Mouse (Mus musculus) midbrain, embryonic 16.5 days (tissue): Measurements from ENCODE around the gene Mtor. TPM values are rescaled to one million over a fixed set of nuclear protein-coding genes. Genes with fewer than 3 reads are reported as not detected.
A peak's percentile ranks its signal among the peaks of the same experiment; 100 is the strongest.

Experiments
- ATAC-seq: fragments of 200-750 bp; cut with Nextera tagmentation; 2 replicates; pipeline ENCODE4 v1.8.0; 2017; ENCODE audit warnings: moderate TSS enrichment
- H3K27ac ChIP-seq: fragments of 300-500 bp; sonication (generic); 2 replicates; pipeline ENCODE4 v1.5.1; 2014; ENCODE audit warnings: mild to moderate bottlenecking, low read length, mixed read lengths
- H3K27me3 ChIP-seq: fragments of 300-500 bp; sonication (generic); 2 replicates; pipeline ENCODE4 v1.6.1; 2014; ENCODE audit warnings: low read depth, low read length, mixed read lengths; ENCODE audit not compliant: control insufficient read depth, insufficient read depth
- H3K36me3 ChIP-seq: fragments of 300-500 bp; sonication (generic); 2 replicates; pipeline ENCODE4 v1.6.1; 2014; ENCODE audit warnings: mild to moderate bottlenecking, low read length, moderate library complexity, mixed read lengths; ENCODE audit not compliant: control insufficient read depth, insufficient read depth
- H3K4me1 ChIP-seq: fragments of 300-500 bp; sonication (generic); 2 replicates; pipeline ENCODE4 v1.6.1; 2014; ENCODE audit warnings: mild to moderate bottlenecking, low read length, mixed read lengths; ENCODE audit not compliant: control insufficient read depth, insufficient read depth
- H3K4me2 ChIP-seq: fragments of 300-500 bp; sonication (generic); 2 replicates; pipeline ENCODE4 v1.6.1; 2014; ENCODE audit warnings: mild to moderate bottlenecking, low read length, mixed read lengths
- H3K4me3 ChIP-seq: fragments of 300-500 bp; sonication (generic); 2 replicates; pipeline ENCODE4 v1.5.1; 2014; ENCODE audit warnings: low read depth, mild to moderate bottlenecking, low read length, moderate library complexity, mixed read lengths
- H3K9ac ChIP-seq: fragments of 300-500 bp; sonication (generic); 2 replicates; pipeline ENCODE4 v1.6.1; 2014; ENCODE audit warnings: low read depth, low read length, mixed read lengths
- H3K9me3 ChIP-seq: fragments of 300-500 bp; sonication (generic); replicated peaks from 2 replicates; pipeline ENCODE4 v1.6.1; 2014; ENCODE audit warnings: mild to moderate bottlenecking, low read length, mixed read lengths; ENCODE audit not compliant: control insufficient read depth, poor library complexity, severe bottlenecking
- WGBS: fragments of 180-500 bp; shearing (Covaris S2); extraction: QIAGEN DNeasy Blood & Tissue Kit; methylation state at CpG from one replicate; pipeline ENCODE4 v1.1.7; 2014; 5-methylcytosine and 5-hydroxymethylcytosine counted together
- polyA plus RNA-seq: library from polyadenylated mRNA; unstranded; fragments of >200 nt; fragmentation: Nextera tagmentation; extraction: Ambion mirVana; gene quantifications from 2 replicates; pipeline ENCODE4 v1.2.1, GENCODE M21; 2015

The Mtor gene
- polyA plus RNA-seq, 1 experiment from 2014 or later: 23.0 TPM

DNA sequence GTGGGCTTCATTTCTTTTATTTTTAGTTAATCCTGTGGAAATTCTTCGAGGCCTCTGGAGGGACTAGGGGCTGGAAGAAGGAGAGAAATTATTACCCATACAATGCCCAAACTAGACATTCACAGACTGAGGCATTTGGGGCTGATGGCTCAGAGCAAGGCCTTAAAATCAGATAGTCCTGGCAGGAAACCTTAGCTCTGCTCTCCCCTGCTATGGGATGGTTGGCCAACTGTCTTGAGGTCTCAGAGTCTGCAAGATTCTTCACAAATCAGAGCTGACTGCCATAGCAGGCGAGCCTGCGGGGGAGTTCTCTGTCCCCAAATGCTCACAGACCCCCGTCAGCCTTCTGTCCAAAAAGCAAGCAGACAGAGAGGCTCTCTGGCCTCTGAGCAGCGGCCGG, 30.9 kb upstream of the Mtor start:
- Histone ChIP-seq H3K9me3 (no peaks in the 10 kb centered on the region), H3K9ac (peak overlapping the region; percentile 51), H3K4me3 (no peak overlapping the region), H3K4me1 (peaks cover 23% of the 10 kb centered on the region), H3K36me3 (no peaks in the 10 kb centered on the region), H3K4me2 (no peak overlapping the region), H3K27me3 (no peaks in the 10 kb centered on the region), H3K27ac (peak overlapping the region; percentile 72)
- no peak for ATAC-seq
- WGBS: 22% methylated on average over 6 of the region's 6 CpGs

GRCm38 (mm10) chr4:148426950-148427850, 21.2 kb upstream of the Mtor start:
- Histone ChIP-seq H3K9ac (peak overlapping the region; percentile 18; the same call in 1 of the 2 replicates), H3K27me3 (no peaks in the 10 kb centered on the region), H3K4me2 (no peak overlapping the region), H3K27ac (no peak overlapping the region), H3K36me3 (no peaks in the 10 kb centered on the region), H3K9me3 (no peaks in the 10 kb centered on the region), H3K4me3 (no peak overlapping the region), H3K4me1 (peaks cover 10% of the 10 kb centered on the region)
- ATAC-seq: no peak
- 73% methylated on average over 10 of the region's 10 CpGs for WGBS

GRCm38 (mm10) chr4:148428544-148428943, 19.9 kb upstream of the Mtor start:
- 79% methylated on average over 5 of the region's 5 CpGs for WGBS
- H3K9ac ChIP-seq: no peak overlapping the region

DNA sequence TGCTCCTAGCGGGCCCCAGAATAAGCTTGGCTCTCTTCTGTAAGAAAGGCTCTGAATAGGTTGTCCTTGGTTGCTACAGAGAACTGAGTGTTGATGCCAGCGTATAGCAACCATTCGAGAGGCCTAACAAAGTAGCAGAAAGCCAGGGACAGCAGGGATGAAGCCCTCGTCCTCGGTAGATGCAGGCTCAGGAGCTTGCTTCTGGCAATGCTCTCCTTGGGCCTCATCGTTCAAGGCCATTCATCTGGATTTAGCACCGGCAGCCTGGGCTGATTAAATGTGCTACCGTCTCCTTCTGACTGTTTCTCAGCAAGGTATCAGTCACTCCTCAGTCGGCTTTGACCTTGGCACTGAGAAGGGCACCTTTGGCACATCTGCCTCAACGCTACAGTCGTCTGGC, 19.3 kb upstream of the Mtor start:
- no peaks in the 10 kb centered on the region for H3K36me3 ChIP-seq
- H3K9ac ChIP-seq: no peak overlapping the region
- WGBS: 74% methylated on average over 11 of the region's 11 CpGs
- no peak overlapping the region for H3K4me3 ChIP-seq
- no peak for ATAC-seq
- H3K27me3 ChIP-seq: no peaks in the 10 kb centered on the region
- H3K9me3 ChIP-seq: no peaks in the 10 kb centered on the region
- H3K4me1 ChIP-seq: peaks cover 10% of the 10 kb centered on the region
- no peak overlapping the region; the same call in 1 of the 2 replicates for H3K27ac ChIP-seq
- H3K4me2 ChIP-seq: no peak overlapping the region

More at GRCm38 (mm10) chr4:148428544-148428943, 19.9 kb upstream of the Mtor start:
- H3K27me3 ChIP-seq: no peaks in the 10 kb centered on the region
- ATAC-seq: no peak
- peaks cover 10% of the 10 kb centered on the region for H3K4me1 ChIP-seq
- no peaks in the 10 kb centered on the region for H3K9me3 ChIP-seq
- H3K36me3 ChIP-seq: no peaks in the 10 kb centered on the region
- H3K4me2 ChIP-seq: no peak overlapping the region
- peak overlapping the region; percentile 33; the same call in 1 of the 2 replicates for H3K27ac ChIP-seq
- no peak overlapping the region for H3K4me3 ChIP-seq

GRCm38 (mm10) chr4:148429686-148430085, 18.7 kb upstream of the Mtor start:
- H3K9me3 ChIP-seq: no peaks in the 10 kb centered on the region
- H3K27ac ChIP-seq: no peak overlapping the region
- no peak overlapping the region for H3K4me2 ChIP-seq
- ATAC-seq: 0 out of 2 replicates have a peak, but pooled peaks have one; percentile 50
- no peak overlapping the region for H3K4me3 ChIP-seq
- peaks cover 10% of the 10 kb centered on the region for H3K4me1 ChIP-seq
- WGBS: 23% methylated on average over 6 of the region's 6 CpGs
- no peaks in the 10 kb centered on the region for H3K27me3 ChIP-seq
- H3K9ac ChIP-seq: no peak overlapping the region
- H3K36me3 ChIP-seq: no peaks in the 10 kb centered on the region

DNA sequence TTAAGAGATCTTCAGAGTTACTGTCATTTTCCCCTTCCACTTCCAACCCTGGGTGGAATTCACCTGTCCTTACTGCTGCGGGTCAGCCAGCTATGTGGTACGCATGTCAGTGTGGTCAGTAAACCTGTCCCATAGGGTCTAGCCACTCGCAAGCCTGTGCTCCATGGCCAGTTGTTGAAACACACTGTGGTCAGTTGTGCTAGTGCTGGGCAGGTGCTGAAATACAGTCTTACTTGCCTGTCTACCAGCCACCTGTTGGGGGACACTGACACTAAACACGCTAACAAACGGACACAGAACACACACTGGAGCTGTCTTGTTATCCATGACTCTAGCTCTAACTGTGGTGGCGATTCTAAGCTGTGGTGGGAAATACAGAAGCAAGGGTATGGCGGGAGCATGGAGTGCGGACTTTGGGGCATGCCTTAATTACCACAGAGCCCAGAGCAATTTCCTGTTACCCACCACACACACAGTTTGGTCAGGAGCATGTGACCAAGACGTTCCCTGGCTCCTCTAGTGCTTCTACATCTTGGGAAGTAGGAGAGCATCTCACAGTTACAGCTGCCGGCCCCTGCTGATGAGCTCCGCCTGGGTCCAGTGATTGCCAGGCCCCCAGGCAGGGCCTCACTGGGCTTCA, 17.4 kb upstream of the Mtor start:
- Histone ChIP-seq H3K4me1 (peaks cover 12% of the 10 kb centered on the region), H3K27me3 (no peaks in the 10 kb centered on the region), H3K9me3 (no peaks in the 10 kb centered on the region), H3K27ac (no peak overlapping the region), H3K9ac (no peak overlapping the region), H3K4me3 (no peak overlapping the region), H3K4me2 (no peak overlapping the region), H3K36me3 (no peaks in the 10 kb centered on the region; the same call in 1 of the 2 replicates)
- 88% methylated on average over 11 of the region's 11 CpGs for WGBS
- no peak for ATAC-seq

DNA sequence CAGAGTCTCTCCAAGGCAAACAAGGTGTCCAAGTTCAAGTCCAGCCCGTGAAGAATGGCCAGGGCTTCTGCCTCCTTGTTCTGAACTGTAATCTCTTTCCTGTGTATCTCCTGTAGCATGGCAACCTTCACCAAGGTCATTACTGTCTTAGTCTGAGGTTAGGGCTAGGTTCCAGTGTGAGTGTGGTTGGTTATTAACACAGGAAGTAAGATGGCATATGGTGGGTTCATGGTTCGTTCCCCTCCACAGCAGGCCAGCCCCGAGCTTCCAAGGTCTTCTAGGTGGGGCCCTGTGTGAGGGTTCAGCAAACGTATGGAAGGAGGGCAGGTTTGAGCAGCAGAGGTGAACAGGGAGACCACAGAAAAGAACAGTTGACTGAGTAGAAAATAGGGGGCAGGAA, 15.9 kb upstream of the Mtor start:
- no peaks in the 10 kb centered on the region for H3K27me3 ChIP-seq
- no peaks in the 10 kb centered on the region; the same call in 1 of the 2 replicates for H3K36me3 ChIP-seq
- whole genome bisulfite sequencing: 88% methylated on average over 4 of the region's 4 CpGs
- H3K9ac ChIP-seq: no peak overlapping the region
- H3K4me1 ChIP-seq: peaks cover 11% of the 10 kb centered on the region
- no peak overlapping the region for H3K4me3 ChIP-seq
- ATAC-seq: no peak
- H3K27ac ChIP-seq: no peak overlapping the region
- no peak overlapping the region for H3K4me2 ChIP-seq
- H3K9me3 ChIP-seq: no peaks in the 10 kb centered on the region

DNA sequence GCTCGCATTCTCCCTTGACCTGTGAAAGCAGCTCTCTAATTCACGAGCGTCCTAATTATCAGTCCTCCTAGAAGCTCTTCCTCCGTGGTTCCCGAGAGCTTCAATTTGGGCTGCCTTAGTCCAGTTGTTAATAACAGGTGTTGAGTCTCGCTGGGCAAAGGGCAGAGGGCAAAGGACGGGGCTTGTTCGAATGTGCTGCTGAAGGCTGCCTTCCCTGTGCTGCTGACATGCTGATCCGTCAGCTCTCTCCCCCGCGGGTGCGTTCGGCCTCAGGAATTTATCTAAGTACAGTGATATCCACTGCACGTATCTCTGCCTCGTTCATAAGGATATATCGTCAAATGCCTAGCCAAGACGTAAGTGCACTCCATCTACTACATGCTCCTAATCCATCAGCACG, 15.1 kb upstream of the Mtor start:
- Histone ChIP-seq H3K9me3 (no peaks in the 10 kb centered on the region), H3K36me3 (no peaks in the 10 kb centered on the region; the same call in 1 of the 2 replicates), H3K27ac (no peak overlapping the region), H3K4me3 (no peak overlapping the region), H3K9ac (no peak overlapping the region), H3K4me2 (no peak overlapping the region), H3K4me1 (0 out of 2 replicates have a peak, but pooled peaks cover 7% of the 10 kb centered on the region), H3K27me3 (no peaks in the 10 kb centered on the region)
- WGBS: 78% methylated on average over 18 of the region's 18 CpGs
- no peak for ATAC-seq

GRCm38 (mm10) chr4:148433813-148434212, 14.6 kb upstream of the Mtor start:
- H3K27me3 ChIP-seq: no peaks in the 10 kb centered on the region
- no peak overlapping the region for H3K9ac ChIP-seq
- H3K9me3 ChIP-seq: no peaks in the 10 kb centered on the region
- no peak overlapping the region for H3K27ac ChIP-seq
- no peak overlapping the region for H3K4me2 ChIP-seq
- 0 out of 2 replicates have a peak, but pooled peaks cover 7% of the 10 kb centered on the region for H3K4me1 ChIP-seq
- H3K36me3 ChIP-seq: no peaks in the 10 kb centered on the region; the same call in 1 of the 2 replicates
- no peak overlapping the region for H3K4me3 ChIP-seq
- WGBS: 86% methylated on average over 5 of the region's 5 CpGs
- no peak for ATAC-seq
